Comparison of ENCODE assay signal across 9 mouse cellular contexts in the genomic region with DNA sequence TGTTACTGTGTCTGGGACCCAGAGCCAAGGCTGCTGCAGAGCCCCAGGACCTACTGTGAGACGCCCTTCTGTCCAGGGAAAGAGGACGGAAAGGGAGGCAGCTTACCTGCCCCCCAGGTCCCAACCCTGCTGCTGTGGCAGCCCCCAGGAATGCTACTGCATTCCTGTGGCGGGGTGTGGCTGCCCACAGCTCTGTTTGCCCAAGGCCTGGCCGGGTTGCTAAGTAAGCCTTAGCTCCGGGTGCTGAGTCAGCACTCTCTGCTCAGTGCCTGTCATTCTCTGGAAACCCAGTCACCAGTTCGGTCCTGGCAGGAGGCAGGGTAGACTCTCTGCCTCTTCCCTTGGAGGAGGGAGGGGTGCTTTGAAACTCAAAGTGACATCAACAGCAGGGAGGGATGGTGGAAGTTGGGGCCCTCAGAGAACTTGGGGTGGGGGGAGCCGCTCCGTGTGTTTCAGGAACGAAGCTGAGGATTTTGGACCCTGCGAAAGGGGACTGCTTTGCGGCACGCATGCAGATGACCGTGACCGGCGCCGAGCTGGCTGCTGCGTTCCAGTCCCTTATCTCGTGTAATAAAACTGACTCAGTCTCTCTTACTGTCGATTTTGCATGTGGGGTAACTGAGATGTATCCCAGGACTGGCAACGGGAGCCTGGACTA. TPM values are rescaled to one million over a fixed set of nuclear protein-coding genes. Genes with fewer than 3 reads are reported as not detected.
A peak's percentile ranks its signal among the peaks of the same experiment; 100 is the strongest.
DNase-seq lines count a peak whose midpoint lies in the region; ATAC-seq and TF ChIP-seq lines count a peak whose summit lies in the region.
"Had no signal": no experiment of that assay in that cellular context is flagged by ENCODE, and none has a peak within 500 bp of the region (broad histone marks: within the 10 kb centered on the region; RNA-seq: fewer than 3 reads in every experiment).

No protein-coding gene starts in this region.

- no peak overlapping the region for H3K9ac ChIP-seq in intestine, embryonic 14.5 days (ENCODE audit: low read length)
- H3K9ac ChIP-seq in lung, embryonic 15.5 days, result 0 out of 2 replicates have a peak overlapping the region, but pooled peaks have one; percentile 16
- H3K9ac ChIP-seq: hindbrain, embryonic 15.5 days had no signal

- ATAC-seq in intestine, embryonic 14.5 days (replicated peaks; ENCODE audit: low FRiP score, low TSS enrichment, low read depth), result peak; percentile 59
- ATAC-seq in lung, embryonic 15.5 days (ENCODE audit: borderline replicate concordance, extremely low read depth, low FRiP score, low TSS enrichment), result peak; percentile 37; the same call in 1 of the 2 replicates
- no peak for ATAC-seq in erythroid progenitor cell, adult 5-6 weeks (replicated peaks; ENCODE audit: low FRiP score, poor library complexity, severe bottlenecking)

- intact Hi-C loops in gastrocnemius, adult 2 months (cut with DNase I), result no loop called here

- peaks cover 14% of the 10 kb centered on the region for H3K4me1 ChIP-seq in intestine, embryonic 14.5 days (replicated peaks; ENCODE audit: control insufficient read depth, insufficient read depth, low read length)
- peaks cover 55% of the 10 kb centered on the region for H3K4me1 ChIP-seq in lung, embryonic 15.5 days

- TF ChIP-seq CTCF in gastrocnemius, adult 2 months (IDR thresholded peaks at IDR 0.05), result no peak

- 0 out of 2 replicates have a peak overlapping the region, but pooled peaks have one; percentile 12 for H3K27ac ChIP-seq in gastrocnemius, adult 2 months
- peak overlapping the region; percentile 57 for H3K27ac ChIP-seq in intestine, embryonic 14.5 days (ENCODE audit: low read depth)
- H3K27ac ChIP-seq in lung, embryonic 15.5 days, result peak overlapping the region; percentile 71
- H3K27ac ChIP-seq: hindbrain, embryonic 15.5 days had no signal

- WGBS in intestine, embryonic 14.5 days, result 11% methylated on average over 20 of the region's 20 CpGs
- WGBS in lung, embryonic 15.5 days, result 9% methylated on average over 19 of the region's 20 CpGs

- H3K36me3 ChIP-seq in intestine, embryonic 14.5 days (ENCODE audit: control insufficient read depth, insufficient read depth, low read length), result no peaks in the 10 kb centered on the region
- H3K36me3 ChIP-seq in lung, embryonic 15.5 days, result no peaks in the 10 kb centered on the region
- H3K36me3 ChIP-seq: hindbrain, embryonic 15.5 days had no signal

- DNase-seq in gastrocnemius, adult 2 months, result no peak
- DNase-seq in gastrocnemius, adult 8-10 months (ENCODE audit: low spot score in 2 of 2), result no peak
- peak; percentile 97 for DNase-seq in R1 (ENCODE audit: low read depth, low spot score)
- peak; percentile 78 for DNase-seq in intestine, embryonic 14.5 days (ENCODE audit: low spot score)
- DNase-seq in right cerebral cortex, postnatal 36 days (ENCODE audit: low spot score in 2 of 2), result no peak
- no peak for DNase-seq in cerebellum, adult 9-10 months

- no peaks in the 10 kb centered on the region for H3K9me3 ChIP-seq in intestine, embryonic 14.5 days (ENCODE audit: control insufficient read depth, low read length)
- no peaks in the 10 kb centered on the region for H3K9me3 ChIP-seq in lung, embryonic 15.5 days
- H3K9me3 ChIP-seq: hindbrain, embryonic 15.5 days had no signal

- H3K4me3 ChIP-seq in gastrocnemius, adult 2 months, result no peak overlapping the region
- H3K4me3 ChIP-seq in intestine, embryonic 14.5 days (ENCODE audit: low read depth, low read length), result no peak overlapping the region
- no peak overlapping the region for H3K4me3 ChIP-seq in lung, embryonic 15.5 days
- H3K4me3 ChIP-seq: hindbrain, embryonic 15.5 days had no signal

- peaks cover 24% of the 10 kb centered on the region for H3K27me3 ChIP-seq in intestine, embryonic 14.5 days (replicated peaks; ENCODE audit: control insufficient read depth, insufficient read depth, low read length)
- peaks cover 36% of the 10 kb centered on the region for H3K27me3 ChIP-seq in lung, embryonic 15.5 days

- H3K4me2 ChIP-seq in intestine, embryonic 14.5 days (ENCODE audit: low read length), result peak overlapping the region; percentile 8
- peak overlapping the region; percentile 29; the same call in 1 of the 2 replicates for H3K4me2 ChIP-seq in lung, embryonic 15.5 days
- H3K4me2 ChIP-seq: hindbrain, embryonic 15.5 days had no signal

RNA-seq across cellular contexts. Expression of gene Epha2, which starts 14.1 kb away (rescaled TPM):
- 1 to 10 TPM; 1.8 to 2.6 TPM for total RNA-seq in gastrocnemius, adult 2 months (2021)
- total RNA-seq in gastrocnemius, adult 8-10 months (2022), result 1 to 10 TPM in 3 of 4 experiments, under 1 TPM in 1; 0.85 to 2.0 (median 1.8) TPM
- 3.4 and 3.5 TPM in 2 replicates for polyA plus RNA-seq in intestine, embryonic 14.5 days (2014; fragmentation: Nextera tagmentation; extraction: Ambion mirVana)
- 10.8 and 11.0 TPM in 2 replicates for polyA plus RNA-seq in lung, embryonic 15.5 days (2015; fragmentation: Nextera tagmentation; extraction: Ambion mirVana)
- 1.3 TPM in 1 of 2 replicates, not detected in the other for total RNA-seq in erythroid progenitor cell, adult 5-6 weeks (2015; ENCODE audit: low replicate concordance)
- total RNA-seq in erythroid progenitor cell, adult 5-6 weeks (2017; ENCODE audit: low replicate concordance), result 0.39 TPM in 1 of 2 replicates, not detected in the other

RNA-seq across cellular contexts. Expression of gene Arhgef19, which starts 47.7 kb away (rescaled TPM):
- under 1 TPM; 0.31 to 0.33 TPM for total RNA-seq in gastrocnemius, adult 2 months (2021)
- total RNA-seq in gastrocnemius, adult 8-10 months (2022), result 1 to 10 TPM in 1 of 4 experiments, under 1 TPM in 3; 0.10 to 1.1 (median 0.22) TPM
- polyA plus RNA-seq in intestine, embryonic 14.5 days (2014; fragmentation: Nextera tagmentation; extraction: Ambion mirVana), result 14.2 and 15.8 TPM in 2 replicates
- 19.2 and 20.5 TPM in 2 replicates for polyA plus RNA-seq in lung, embryonic 15.5 days (2015; fragmentation: Nextera tagmentation; extraction: Ambion mirVana)
- not detected in 2 replicates for total RNA-seq in erythroid progenitor cell, adult 5-6 weeks (2015; ENCODE audit: low replicate concordance)
- total RNA-seq in erythroid progenitor cell, adult 5-6 weeks (2017; ENCODE audit: low replicate concordance), result not detected in 2 replicates

Comparison
In these comparisons a context has a peak if more than half of its experiments do, and no peak if none do; other contexts are left out.
1. DNase-seq: peak in R1 (single experiment) and intestine, embryonic 14.5 days (single experiment); none in gastrocnemius, adult 2 months (single experiment), gastrocnemius, adult 8-10 months (0 of 2), right cerebral cortex, postnatal 36 days (0 of 2) and cerebellum, adult 9-10 months (single experiment).
2. H3K27ac ChIP-seq: peak in every context shown above with its lines; median percentile 71 in lung, embryonic 15.5 days; 57 in intestine, embryonic 14.5 days; 12 in gastrocnemius, adult 2 months.